Mouse (Mus musculus) cortical plate, adult 2 months (tissue): ENCODE measurements around the gene Acp5. TPM values are rescaled to one million over a fixed set of nuclear protein-coding genes. Genes with fewer than 3 reads are reported as not detected.
A peak's percentile ranks its signal among the peaks of the same experiment; 100 is the strongest.

ENCODE experiments used
- H3K27ac ChIP-seq: fragments of 200-500 bp; 2 replicates; pipeline ENCODE4 v1.5.1; 2012; ENCODE audit warnings: low read length, control low read depth, inconsistent platforms; ENCODE audit not compliant: insufficient read depth
- H3K4me1 ChIP-seq: fragments of 200-500 bp; 2 replicates; pipeline ENCODE4 v1.6.1; 2011; ENCODE audit warnings: low read length; ENCODE audit not compliant: control insufficient read depth, insufficient read depth
- H3K4me3 ChIP-seq: fragments of 200-500 bp; 2 replicates; pipeline ENCODE4 v1.5.1; 2011; ENCODE audit warnings: mild to moderate bottlenecking, low read length, control low read depth; ENCODE audit not compliant: insufficient read depth
- CTCF ChIP-seq: fragments of 200-500 bp; IDR thresholded peaks from 2 replicates; pipeline ENCODE4 v1.5.1; 2011; ENCODE audit warnings: mild to moderate bottlenecking, control low read depth, low read length; ENCODE audit not compliant: insufficient read depth; ENCODE audit errors: extremely low read depth
- POLR2A ChIP-seq: fragments of 200-500 bp; IDR thresholded peaks from 2 replicates; pipeline ENCODE4 v1.6.1; 2011; ENCODE audit warnings: mild to moderate bottlenecking, low read length, control low read depth; ENCODE audit not compliant: insufficient read depth; ENCODE audit errors: extremely low read depth
- polyA plus RNA-seq: library from polyadenylated mRNA; depleted of rRNA; stranded (reverse); fragments of >200 nt; gene quantifications from 2 replicates; pipeline ENCODE4 v1.2.3, GENCODE M21; 2012

Gene Acp5
- polyA plus RNA-seq, 1 experiment = 0.71 TPM

DNA sequence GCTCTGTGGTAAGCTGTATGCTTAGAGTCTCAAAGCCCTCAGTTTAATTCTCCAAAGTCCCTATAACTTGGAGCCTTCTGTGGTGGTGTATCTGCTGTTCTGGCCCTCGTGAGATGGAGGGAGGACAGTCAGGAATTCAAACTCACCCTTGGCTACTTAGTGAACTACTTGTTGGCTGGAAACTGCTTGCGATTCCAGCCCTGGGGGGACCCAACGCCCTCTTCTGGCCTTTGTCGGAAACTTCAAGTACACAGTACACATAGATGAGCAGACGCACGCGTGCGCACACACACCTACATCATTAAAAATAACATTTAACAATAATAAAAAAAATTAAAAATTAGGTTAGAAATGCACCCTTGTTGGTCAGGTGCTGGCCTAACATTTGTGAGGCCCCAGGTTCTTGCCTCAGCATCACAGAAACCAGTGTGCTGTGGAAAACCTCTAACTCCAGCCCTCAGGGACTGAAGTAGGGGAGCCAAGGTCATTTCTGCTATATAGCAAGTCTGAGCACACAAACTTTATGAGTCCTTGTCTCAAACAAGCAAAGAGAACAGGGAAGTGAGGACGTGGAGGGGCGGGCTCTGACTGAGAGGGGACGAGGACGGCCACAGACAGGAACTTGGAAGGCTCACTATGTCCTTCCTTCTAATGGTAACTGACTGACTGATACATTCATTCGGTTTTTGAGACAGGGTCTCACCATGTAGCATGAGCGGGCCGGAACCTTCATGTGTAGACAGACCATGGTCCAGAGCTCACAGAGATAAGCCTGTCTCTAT lies 10.1 kb downstream of the Acp5 start:
- H3K27ac ChIP-seq = no peak overlapping the region
- no peak overlapping the region for H3K4me3 ChIP-seq
- TF ChIP-seq POLR2A (no peak), CTCF (no peak)
- no peaks in the 10 kb centered on the region for H3K4me1 ChIP-seq

DNA sequence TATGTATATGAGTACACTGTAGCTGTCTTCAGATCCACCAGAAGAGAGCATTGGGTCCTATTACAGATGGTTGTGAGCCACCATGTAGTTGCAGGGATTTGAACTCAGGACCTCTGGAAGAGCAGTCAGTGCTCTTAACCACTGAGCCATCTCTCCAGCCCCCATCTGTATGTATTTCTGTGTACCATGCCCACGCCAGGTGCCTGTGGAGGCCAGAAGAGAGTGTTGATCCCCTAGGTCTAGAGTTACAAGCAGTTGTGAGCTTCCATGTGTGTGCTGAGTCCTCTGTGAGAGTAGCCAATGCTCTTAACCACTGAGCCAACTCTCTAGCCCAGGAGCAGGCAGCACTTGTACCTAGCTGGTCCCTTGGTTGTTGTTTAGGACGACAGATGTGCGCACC lies 11.3 kb downstream of the Acp5 start:
- TF ChIP-seq CTCF = no peak
- TF ChIP-seq POLR2A = no peak
- Histone ChIP-seq H3K4me1 (no peaks in the 10 kb centered on the region), H3K27ac (no peak overlapping the region), H3K4me3 (no peak overlapping the region)

DNA sequence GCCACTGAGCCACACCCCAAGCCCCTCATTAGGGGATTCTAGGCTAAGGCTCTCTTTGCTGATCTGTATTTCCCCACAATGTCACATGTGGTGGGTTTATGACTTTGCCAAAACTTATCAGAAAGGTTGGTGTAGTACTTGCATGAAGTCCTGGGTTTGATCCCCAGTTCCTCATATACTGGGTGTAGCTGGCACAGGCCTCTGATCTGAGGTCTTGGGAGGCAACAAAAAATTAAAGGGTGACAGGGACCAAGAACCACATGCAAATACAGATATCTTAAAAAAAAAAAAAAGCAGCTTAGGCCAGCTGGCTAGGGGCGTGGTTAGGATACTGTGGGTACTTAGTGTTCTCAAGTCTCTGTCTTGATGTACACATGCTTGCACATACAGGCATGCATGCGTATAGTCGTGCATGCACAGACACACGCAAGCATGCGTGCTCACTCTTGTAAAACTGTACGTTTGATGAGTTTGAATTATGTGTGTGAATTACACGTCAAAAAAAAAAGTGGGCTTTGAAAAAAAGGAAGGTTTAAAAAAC lies 12.4 kb downstream of the Acp5 start:
- Histone ChIP-seq H3K4me3 (no peak overlapping the region), H3K4me1 (no peaks in the 10 kb centered on the region), H3K27ac (no peak overlapping the region)
- TF ChIP-seq CTCF (no peak), POLR2A (no peak)

DNA sequence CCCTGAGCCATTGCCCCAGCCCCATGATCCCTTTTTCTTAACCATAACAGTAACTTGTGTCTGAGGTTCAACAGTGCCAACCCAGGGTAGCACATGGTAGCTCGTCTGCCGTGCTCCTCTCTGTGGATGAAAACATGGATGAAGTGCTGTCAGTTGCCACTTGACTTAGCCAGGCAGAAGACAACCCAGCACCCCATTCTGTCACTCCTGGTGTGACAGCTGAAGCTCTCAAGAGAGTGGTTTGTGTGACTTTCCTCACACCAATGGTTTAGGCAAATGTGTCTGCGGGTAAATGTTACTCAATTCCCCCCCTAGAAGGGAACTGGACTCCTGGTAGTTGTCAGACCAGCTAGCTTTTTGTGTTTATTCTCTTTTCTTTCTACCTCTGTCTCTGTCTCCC lies 13.5 kb downstream of the Acp5 start:
- peaks cover 4% of the 10 kb centered on the region; the same call in 1 of the 2 replicates for H3K4me1 ChIP-seq
- TF ChIP-seq CTCF (no peak), POLR2A (no peak)
- H3K27ac ChIP-seq = no peak overlapping the region
- H3K4me3 ChIP-seq = no peak overlapping the region

DNA sequence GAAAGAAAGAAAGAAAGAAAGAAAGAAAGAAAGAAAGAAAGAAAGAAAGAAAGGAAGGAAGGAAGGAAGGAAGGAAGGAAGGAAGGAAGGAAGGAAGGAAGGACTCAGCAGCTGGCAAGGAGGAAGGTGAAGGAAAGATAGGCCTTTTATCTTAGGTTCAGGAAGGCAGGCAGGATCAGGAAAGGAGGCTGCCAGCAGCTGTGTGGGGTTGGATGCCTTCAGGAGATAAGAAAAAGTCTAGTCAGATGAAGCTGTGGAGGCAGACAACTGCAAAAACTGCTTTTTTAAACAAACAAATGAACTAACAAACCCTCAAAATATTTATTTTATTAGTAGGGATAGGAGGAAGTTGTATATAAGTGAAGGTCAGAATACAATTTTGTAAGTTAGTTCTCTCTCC lies 14.0 kb downstream of the Acp5 start:
- TF ChIP-seq POLR2A = no peak
- no peak for TF ChIP-seq CTCF
- H3K27ac ChIP-seq = no peak overlapping the region
- peaks cover 4% of the 10 kb centered on the region; the same call in 1 of the 2 replicates for H3K4me1 ChIP-seq
- H3K4me3 ChIP-seq = no peak overlapping the region

DNA sequence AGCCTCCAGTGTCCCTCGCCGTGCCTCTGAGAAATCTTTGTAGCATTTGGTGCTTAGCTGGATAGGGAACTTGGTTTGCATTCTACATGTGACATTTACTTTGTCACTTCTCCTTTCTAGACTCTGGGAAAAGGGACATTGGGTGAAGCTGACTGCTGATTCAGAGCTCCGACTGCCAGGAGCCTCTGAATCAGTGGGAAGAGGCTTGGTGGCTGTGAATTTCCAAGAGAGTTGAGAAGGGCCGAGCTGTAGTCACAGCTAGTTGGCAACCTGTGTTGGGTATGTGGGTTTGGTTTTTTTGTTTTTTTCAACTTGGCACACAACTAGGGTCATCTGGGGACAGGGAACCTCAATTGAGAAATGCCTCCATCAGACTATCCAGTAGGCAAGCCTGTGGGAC lies 16.0 kb downstream of the Acp5 start:
- no peak overlapping the region for H3K4me3 ChIP-seq
- H3K4me1 ChIP-seq = peaks cover 5% of the 10 kb centered on the region; the same call in 1 of the 2 replicates
- no peak for TF ChIP-seq CTCF
- no peak for TF ChIP-seq POLR2A
- H3K27ac ChIP-seq = no peak overlapping the region

DNA sequence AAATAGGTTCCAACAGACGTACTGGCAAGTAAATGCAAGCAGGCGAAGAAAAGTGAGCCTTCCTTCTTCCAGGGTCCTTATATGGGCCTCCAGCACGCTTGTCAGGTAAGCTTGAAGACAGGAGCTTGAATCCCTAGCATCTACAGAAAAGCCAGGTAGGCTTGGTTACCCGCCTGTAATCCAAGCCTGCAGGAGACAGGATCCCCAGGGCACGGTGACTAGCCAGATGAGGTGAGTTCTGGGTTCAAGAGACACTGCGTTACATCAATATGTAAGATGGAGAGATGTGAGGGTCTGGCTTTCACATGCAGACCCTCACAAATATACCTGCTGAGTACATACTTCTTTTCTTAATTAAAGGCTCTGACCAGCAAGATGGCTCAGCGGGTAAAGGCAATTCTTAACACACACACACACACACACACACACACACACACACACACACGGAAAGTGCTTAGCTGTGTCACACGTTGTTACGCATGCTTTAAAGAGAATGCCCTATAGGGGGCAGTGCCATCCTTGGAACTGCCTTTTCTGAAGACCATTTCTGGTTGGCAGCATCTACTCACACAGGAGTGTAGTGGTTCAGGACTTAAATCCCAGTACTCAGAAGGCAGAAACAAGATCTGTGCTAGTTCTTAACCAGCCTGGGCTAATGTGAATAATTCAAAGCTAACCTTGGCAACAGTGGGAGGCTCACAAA lies 17.6 kb downstream of the Acp5 start:
- Histone ChIP-seq H3K27ac (no peak overlapping the region), H3K4me3 (peak overlapping the region; percentile 47), H3K4me1 (peaks cover 5% of the 10 kb centered on the region; the same call in 1 of the 2 replicates)
- peak; percentile 61 for TF ChIP-seq CTCF
- TF ChIP-seq POLR2A = no peak

DNA sequence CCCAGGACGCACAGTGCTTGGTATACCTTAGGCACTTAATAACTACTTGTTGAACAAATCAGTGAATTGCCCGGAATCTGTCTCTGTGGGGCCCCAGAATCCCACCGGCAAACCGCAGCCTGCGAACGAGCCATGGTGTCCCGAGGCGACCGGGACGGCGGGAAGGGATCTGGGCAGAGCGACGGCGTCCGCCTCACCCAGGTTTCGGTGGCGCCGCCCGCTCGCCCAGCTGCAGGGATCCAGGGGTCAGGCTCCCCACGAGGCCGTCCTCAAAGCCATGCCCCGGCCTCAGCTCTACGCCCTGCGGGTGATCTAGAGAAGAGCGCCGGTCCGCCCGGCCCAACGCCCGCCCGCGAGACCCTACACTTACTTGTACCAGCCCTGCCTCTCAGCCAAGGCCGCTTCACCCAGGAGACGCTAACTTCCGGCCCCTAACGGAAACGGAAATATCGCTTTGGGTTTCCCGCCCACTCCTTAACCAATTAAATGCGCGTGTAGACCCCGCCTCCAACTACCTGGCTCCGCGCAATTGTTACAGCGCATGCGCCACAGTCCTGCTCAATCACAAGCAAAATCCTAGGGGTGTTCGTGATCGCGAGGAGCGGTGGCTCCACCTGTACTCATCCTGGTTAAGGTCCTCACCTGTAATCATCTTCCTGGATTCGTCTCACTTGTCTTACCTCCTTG lies 18.6 kb downstream of the Acp5 start, which contains the start of gene Elof1:
TSS of gene Elof1 (minus strand) at position 433 of the 687 bp plus-strand sequence.
- H3K27ac ChIP-seq = no peak within 1 kb of the TSS
- H3K4me1 ChIP-seq = peaks cover 5% of the 10 kb centered on the region; the same call in 1 of the 2 replicates
- peak; percentile 97 for TF ChIP-seq POLR2A
- TF ChIP-seq CTCF = no peak
- peak within 1 kb of the TSS; percentile 47 for H3K4me3 ChIP-seq

DNA sequence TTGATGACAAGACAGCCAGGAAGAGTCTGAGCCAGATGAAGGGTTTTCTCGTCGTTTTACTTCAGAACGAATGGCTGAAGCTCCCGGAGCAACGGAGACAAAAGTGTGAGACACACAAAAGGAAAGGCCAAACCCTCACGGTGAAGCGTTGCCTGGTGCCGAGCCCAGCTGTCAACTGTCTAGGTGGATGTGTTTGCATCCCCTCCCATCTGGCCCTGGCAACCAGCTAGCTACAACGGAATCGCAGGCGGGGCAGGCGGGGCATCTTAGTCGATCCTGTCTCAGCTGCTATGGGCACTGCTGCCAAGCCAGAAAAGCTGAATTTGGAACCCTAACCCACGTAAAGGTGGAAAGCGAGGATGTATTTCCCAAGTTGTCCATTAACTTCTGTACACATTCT lies 19.4 kb downstream of the Acp5 start:
- H3K4me3 ChIP-seq = peak overlapping the region; percentile 47
- H3K27ac ChIP-seq = no peak overlapping the region
- TF ChIP-seq CTCF = no peak
- no peak for TF ChIP-seq POLR2A
- H3K4me1 ChIP-seq = peaks cover 5% of the 10 kb centered on the region; the same call in 1 of the 2 replicates

DNA sequence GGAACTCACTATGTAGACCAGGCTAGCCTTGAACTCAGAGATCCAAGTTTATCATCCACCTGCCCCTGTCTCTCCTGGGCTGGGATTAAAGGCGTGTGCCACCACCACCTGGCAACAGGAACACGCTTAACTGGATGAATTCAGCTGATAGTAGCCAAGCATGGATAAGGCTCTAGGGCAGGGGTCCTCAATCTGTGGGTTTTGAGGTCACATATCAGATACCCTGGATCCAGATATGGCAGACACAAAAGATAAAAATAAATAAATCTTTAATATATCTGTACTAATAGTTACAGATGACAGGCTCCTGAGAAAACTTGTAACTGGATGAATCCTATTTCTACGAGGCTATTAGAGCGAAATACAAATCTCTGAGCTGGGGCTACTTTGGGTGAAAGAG lies 19.9 kb downstream of the Acp5 start:
- Histone ChIP-seq H3K4me1 (peaks cover 5% of the 10 kb centered on the region; the same call in 1 of the 2 replicates), H3K4me3 (peak overlapping the region; percentile 47; the same call in 1 of the 2 replicates), H3K27ac (no peak overlapping the region)
- TF ChIP-seq CTCF = no peak
- TF ChIP-seq POLR2A = no peak
